Mouse (Mus musculus) intestine, embryonic 15.5 days (tissue): Measurements from ENCODE around the gene Tlnrd1. TPM values are rescaled to one million over a fixed set of nuclear protein-coding genes. Genes with fewer than 3 reads are reported as not detected.
"Not testable (repeated sequence)": the region's sequence is repeated elsewhere in the genome, so short reads cannot be mapped to it uniquely, and the experiment has no call there.

Experiments
- ATAC-seq: fragments of 200-750 bp; cut with Nextera tagmentation; 2 replicates; pipeline ENCODE4 v1.8.0; 2017; ENCODE audit warnings: moderate TSS enrichment, moderate library complexity
- H3K27ac ChIP-seq: fragments of 300-500 bp; sonication (generic); 2 replicates; pipeline ENCODE4 v1.5.1; 2015; ENCODE audit warnings: mild to moderate bottlenecking, inconsistent platforms
- H3K27me3 ChIP-seq: fragments of 300-500 bp; sonication (generic); replicated peaks from 2 replicates; pipeline ENCODE4 v1.6.1; 2015; ENCODE audit warnings: inconsistent platforms
- H3K36me3 ChIP-seq: fragments of 300-500 bp; sonication (generic); 2 replicates; pipeline ENCODE4 v1.6.1; 2015; ENCODE audit warnings: inconsistent platforms
- H3K4me1 ChIP-seq: fragments of 300-500 bp; sonication (generic); replicated peaks from 2 replicates; pipeline ENCODE4 v1.6.1; 2015; ENCODE audit warnings: inconsistent platforms
- H3K4me2 ChIP-seq: fragments of 300-500 bp; sonication (generic); replicated peaks from 2 replicates; pipeline ENCODE4 v1.6.1; 2015; ENCODE audit warnings: mild to moderate bottlenecking, inconsistent platforms
- H3K4me3 ChIP-seq: fragments of 300-500 bp; sonication (generic); replicated peaks from 2 replicates; pipeline ENCODE4 v1.5.1; 2015; ENCODE audit warnings: inconsistent platforms
- H3K9ac ChIP-seq: fragments of 300-500 bp; sonication (generic); 2 replicates; pipeline ENCODE4 v1.6.1; 2015; ENCODE audit warnings: inconsistent platforms
- H3K9me3 ChIP-seq: fragments of 300-500 bp; sonication (generic); 2 replicates; pipeline ENCODE4 v1.6.1; 2016; ENCODE audit warnings: inconsistent platforms
- WGBS: fragments of 180-500 bp; shearing (Covaris S2); methylation state at CpG from one replicate; pipeline ENCODE4 v1.1.7; 2015; 5-methylcytosine and 5-hydroxymethylcytosine counted together
- polyA plus RNA-seq: library from polyadenylated mRNA; unstranded; fragments of >200 nt; fragmentation: Nextera tagmentation; extraction: Ambion mirVana; gene quantifications from 2 replicates; pipeline ENCODE4 v1.2.1, GENCODE M21; 2015

The Tlnrd1 gene
- polyA plus RNA-seq, 1 experiment from 2014 or later: 13.7 TPM

DNA sequence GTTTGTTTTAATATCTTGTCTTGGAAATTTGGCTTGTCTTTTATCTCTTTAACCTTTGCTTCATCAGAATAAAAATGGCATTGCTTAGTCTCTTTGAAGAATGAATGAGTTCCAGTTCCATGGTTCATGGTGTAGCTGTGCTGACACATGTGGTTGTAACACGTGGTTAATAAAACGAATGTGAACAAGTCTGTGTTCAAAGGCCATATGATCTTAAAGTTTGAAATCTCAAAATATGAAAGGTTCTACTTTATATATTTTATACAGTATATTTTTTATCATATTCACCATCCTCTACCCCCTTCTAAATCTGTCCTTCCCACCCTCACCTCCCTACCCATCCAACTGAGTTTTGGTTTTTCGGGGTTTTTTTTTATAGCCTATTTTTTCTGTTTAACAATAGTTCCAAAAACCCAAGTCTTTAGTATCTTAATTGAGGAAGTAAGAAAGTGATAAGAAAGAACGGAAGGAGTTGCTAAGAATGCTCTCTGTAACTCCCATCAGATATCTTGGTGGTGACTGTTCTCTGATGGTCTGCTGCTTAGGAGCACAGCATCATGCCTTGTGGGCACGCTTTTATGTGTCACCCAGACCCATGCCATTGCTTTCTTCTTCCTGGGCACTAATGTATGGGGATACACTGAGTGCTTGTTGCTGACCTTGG lies 12.1 kb upstream of the Tlnrd1 start:
- Histone ChIP-seq H3K27me3 (no peaks in the 10 kb centered on the region), H3K9ac (no peak overlapping the region), H3K9me3 (no peaks in the 10 kb centered on the region), H3K27ac (no peak overlapping the region), H3K4me3 (no peak overlapping the region), H3K4me1 (peaks cover 7% of the 10 kb centered on the region; the same call in 1 of the 2 replicates), H3K4me2 (no peak overlapping the region), H3K36me3 (peaks cover 26% of the 10 kb centered on the region)
- ATAC-seq: no peak
- 90% methylated on average over 5 of the region's 5 CpGs for WGBS

DNA sequence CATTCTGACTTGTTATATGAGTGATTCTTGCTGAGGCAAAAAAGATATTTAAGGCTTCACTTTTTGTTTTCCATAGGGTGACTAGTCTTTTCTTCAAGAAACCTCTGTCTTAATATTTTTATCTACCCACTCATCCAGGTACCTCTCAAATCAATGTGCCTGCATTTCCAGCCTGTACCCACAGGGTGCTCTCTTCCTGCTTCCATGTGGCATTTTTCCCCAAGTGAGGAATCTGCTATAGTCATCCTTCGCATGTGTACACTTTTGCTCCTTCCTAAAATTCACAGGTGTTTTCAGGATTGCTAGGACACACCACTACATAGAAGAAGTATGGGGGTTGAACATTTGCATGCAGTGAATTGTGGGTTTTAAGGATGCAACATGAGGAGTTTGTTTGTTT lies 10.2 kb upstream of the Tlnrd1 start:
- H3K9me3 ChIP-seq: no peaks in the 10 kb centered on the region
- H3K4me1 ChIP-seq: peaks cover 7% of the 10 kb centered on the region; the same call in 1 of the 2 replicates
- no peak for ATAC-seq
- H3K27ac ChIP-seq: no peak overlapping the region
- H3K4me3 ChIP-seq: no peak overlapping the region
- WGBS: 91% methylated on average over 1 of the region's 1 CpGs
- no peak overlapping the region for H3K4me2 ChIP-seq
- H3K36me3 ChIP-seq: peaks cover 24% of the 10 kb centered on the region
- H3K27me3 ChIP-seq: no peaks in the 10 kb centered on the region
- H3K9ac ChIP-seq: no peak overlapping the region

DNA sequence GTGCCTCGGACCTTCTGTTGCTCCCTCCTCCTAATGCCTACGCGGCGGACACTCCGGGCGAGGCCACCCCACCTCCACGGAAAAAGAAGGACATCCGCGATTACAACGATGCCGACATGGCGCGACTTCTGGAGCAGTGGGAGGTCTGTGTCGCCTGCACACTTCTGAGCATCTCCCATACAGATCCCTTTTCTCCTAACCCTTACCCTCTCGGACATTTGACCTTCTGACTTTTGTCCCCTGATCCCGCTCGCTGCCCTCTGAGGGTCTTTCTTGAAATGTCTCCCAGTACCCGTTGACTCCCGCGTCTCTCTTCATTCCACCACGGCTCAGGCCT lies 8.2 kb upstream of the Tlnrd1 start:
- peaks cover 7% of the 10 kb centered on the region; the same call in 1 of the 2 replicates for H3K4me1 ChIP-seq
- H3K9me3 ChIP-seq: no peaks in the 10 kb centered on the region
- H3K27me3 ChIP-seq: no peaks in the 10 kb centered on the region
- peak overlapping the region; percentile 91 for H3K27ac ChIP-seq
- peak overlapping the region; percentile 64 for H3K9ac ChIP-seq
- 0 out of 2 replicates have a peak, but pooled peaks cover 6% of the 10 kb centered on the region for H3K36me3 ChIP-seq
- H3K4me2 ChIP-seq: peak overlapping the region; percentile 67
- H3K4me3 ChIP-seq: peak overlapping the region; percentile 69
- no peak; the same call in 1 of the 2 replicates for ATAC-seq
- 0% methylated on average over 20 of the region's 21 CpGs for WGBS

DNA sequence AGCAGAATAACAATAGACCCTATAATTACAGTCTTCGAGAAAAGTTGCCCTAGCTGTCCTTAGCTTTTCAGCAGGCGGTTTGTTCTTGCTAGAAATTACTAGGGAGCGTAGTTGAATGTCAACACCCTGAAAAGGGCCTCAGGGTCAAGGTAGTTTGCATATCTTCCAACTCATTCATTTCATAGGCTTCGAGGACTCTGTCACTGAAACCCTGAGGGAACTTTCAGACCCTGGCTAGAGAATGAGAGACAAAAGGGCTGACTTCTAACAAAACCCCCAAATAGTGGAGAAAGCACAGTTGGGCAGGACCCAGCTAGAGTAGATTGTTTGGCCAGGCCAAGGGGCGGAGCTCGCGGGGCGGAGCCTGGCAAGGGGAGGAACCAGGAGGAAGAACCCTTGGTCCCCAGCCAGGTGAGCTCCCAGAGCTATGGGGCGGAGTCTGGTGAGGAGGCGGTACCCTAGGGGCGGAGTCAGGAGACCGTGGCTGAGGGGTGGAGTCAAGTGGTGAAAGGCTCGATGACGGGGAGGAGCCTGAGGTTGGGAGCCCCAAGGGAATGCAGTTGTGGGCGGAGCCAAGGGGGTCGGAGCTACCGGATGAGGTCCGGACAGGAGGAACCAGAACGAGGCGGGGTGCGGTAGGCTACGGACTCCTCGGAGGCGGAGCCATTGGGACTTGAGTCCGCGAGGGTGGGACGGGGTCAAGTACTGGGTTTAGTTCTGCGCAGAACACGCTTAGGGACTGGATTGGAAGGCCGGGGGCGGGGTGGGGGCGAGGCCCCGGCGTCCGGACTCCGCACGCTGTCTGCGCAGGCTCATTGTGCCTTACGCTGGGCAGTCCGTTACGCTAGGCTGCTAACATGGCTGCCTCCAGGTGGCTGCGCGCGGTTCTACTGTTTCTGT lies 7.6 kb upstream of the Tlnrd1 start:
- 2% methylated on average over 44 of the region's 44 CpGs for WGBS
- Histone ChIP-seq H3K4me3 (peak overlapping the region; percentile 69), H3K27me3 (no peaks in the 10 kb centered on the region), H3K4me2 (peak overlapping the region; percentile 67), H3K36me3 (0 out of 2 replicates have a peak, but pooled peaks cover 6% of the 10 kb centered on the region), H3K9me3 (no peaks in the 10 kb centered on the region), H3K9ac (peak overlapping the region; percentile 64), H3K4me1 (peaks cover 7% of the 10 kb centered on the region; the same call in 1 of the 2 replicates), H3K27ac (peak overlapping the region; percentile 91)
- ATAC-seq: peak; percentile 99

DNA sequence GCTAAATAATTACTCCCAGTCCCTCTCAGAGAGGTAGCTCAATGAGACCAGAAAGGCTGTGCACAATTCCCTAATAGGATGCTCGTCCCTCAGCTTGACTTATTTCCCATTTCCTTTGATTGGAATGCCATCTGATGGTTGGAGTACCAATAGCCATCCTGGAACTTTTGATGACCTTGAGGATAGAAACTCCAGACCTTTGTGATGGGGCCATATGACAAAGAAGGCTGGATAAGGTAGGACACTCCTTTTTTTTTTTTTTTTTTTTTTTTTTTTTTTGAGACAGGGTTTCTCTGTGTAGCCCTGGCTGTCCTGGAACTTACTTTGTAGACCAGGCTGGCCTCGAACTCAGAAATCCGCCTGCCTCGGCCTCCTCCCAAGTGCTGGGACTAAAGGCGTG lies 5.8 kb upstream of the Tlnrd1 start:
- H3K4me1 ChIP-seq, H3K27me3 ChIP-seq, H3K9ac ChIP-seq, H3K36me3 ChIP-seq, H3K4me2 ChIP-seq, H3K4me3 ChIP-seq, H3K27ac ChIP-seq, H3K9me3 ChIP-seq, ATAC-seq: not testable (repeated sequence)
- 89% methylated on average over 5 of the region's 5 CpGs for WGBS

DNA sequence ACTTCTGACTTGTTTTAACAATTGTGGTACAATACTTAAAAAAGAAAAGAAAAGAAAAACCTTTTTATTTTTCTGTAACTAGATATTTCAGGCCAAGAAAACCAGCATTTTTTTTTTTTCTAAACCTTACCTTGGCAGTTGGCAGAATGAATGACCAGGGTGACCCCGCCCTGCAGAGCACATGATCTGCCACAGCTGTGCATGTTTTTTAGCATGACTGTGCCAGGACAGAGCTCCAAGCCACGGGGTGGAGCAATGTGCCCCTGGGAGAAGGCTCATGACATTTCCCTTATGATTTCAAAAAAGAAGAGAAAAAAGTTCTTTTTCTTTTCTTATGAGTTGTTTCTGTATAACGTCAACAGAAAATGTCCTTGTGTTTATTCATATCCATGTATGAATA lies 5.3 kb upstream of the Tlnrd1 start:
- H3K9me3 ChIP-seq: no peaks in the 10 kb centered on the region
- H3K36me3 ChIP-seq: no peaks in the 10 kb centered on the region
- no peak overlapping the region for H3K9ac ChIP-seq
- no peak for ATAC-seq
- H3K4me3 ChIP-seq: no peak overlapping the region
- no peak overlapping the region for H3K27ac ChIP-seq
- H3K4me2 ChIP-seq: no peak overlapping the region
- WGBS: 62% methylated on average over 3 of the region's 3 CpGs
- H3K27me3 ChIP-seq: no peaks in the 10 kb centered on the region
- peaks cover 7% of the 10 kb centered on the region; the same call in 1 of the 2 replicates for H3K4me1 ChIP-seq

DNA sequence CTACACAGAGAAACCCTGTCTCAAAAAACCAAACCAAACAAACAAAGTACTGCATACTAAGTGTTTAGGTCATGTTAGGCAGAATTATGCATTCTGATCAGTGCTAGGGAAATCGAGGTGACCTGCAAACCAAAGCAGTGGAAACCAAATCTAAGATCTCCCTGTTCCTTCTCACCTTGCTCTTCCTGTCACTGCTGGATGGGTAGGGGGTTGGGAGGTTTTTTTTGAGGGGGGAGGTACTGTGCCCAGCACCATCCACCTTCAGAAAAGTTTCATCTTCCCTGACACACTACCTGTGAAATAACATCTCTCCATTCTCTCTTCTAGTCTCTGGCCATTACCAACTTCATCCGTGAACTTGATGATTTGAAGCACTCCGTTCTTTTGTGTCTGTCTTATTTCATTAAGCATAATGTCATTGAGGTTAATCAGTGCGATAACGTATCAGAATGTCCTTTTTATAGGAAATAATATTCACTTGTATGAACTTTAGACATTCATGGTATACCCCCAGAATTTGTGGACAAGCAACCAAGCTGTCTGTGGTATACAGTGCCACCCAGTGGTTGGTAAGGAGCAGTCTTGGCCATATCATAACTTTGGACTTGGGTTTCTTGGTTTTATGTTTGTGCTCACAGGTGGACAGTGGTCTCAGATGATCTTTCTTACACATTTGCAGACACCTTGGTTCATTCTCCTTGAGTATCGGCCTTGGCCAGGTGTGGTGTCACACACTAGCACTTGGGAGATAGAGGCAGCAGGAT lies 2.4 kb upstream of the Tlnrd1 start:
- Histone ChIP-seq H3K27ac (no peak overlapping the region), H3K4me1 (peaks cover 12% of the 10 kb centered on the region), H3K4me2 (no peak overlapping the region), H3K9ac (no peak overlapping the region), H3K9me3 (no peaks in the 10 kb centered on the region), H3K27me3 (no peaks in the 10 kb centered on the region), H3K36me3 (peaks cover 5% of the 10 kb centered on the region; the same call in 1 of the 2 replicates), H3K4me3 (no peak overlapping the region)
- ATAC-seq: no peak
- WGBS: 91% methylated on average over 6 of the region's 6 CpGs

DNA sequence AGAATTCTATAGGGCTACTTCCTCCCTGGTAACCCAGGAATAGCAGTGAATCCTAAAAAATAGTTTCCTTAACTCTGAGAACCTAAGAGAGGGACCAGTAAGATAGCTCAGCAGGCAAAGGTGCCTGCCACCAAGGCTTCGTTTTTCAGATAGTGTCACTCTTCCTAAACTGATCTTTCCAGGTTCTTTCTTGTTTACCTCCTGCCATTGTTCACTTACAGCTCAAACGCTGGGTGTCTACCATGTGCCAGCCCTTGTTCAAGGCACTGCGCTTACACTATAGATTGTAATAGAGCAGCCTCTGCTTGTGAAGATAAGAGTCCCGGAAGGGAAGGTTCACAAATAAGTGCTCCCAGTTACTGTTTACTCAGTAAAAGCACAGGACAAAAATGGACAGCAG lies 1.7 kb upstream of the Tlnrd1 start:
- H3K27me3 ChIP-seq: no peaks in the 10 kb centered on the region
- no peak for ATAC-seq
- H3K4me2 ChIP-seq: no peak overlapping the region
- no peak overlapping the region for H3K4me3 ChIP-seq
- H3K4me1 ChIP-seq: peaks cover 18% of the 10 kb centered on the region
- H3K36me3 ChIP-seq: peaks cover 5% of the 10 kb centered on the region; the same call in 1 of the 2 replicates
- 64% methylated on average over 4 of the region's 4 CpGs for WGBS
- H3K27ac ChIP-seq: peak overlapping the region; percentile 65; the same call in 1 of the 2 replicates
- H3K9ac ChIP-seq: no peak overlapping the region
- H3K9me3 ChIP-seq: no peaks in the 10 kb centered on the region

DNA sequence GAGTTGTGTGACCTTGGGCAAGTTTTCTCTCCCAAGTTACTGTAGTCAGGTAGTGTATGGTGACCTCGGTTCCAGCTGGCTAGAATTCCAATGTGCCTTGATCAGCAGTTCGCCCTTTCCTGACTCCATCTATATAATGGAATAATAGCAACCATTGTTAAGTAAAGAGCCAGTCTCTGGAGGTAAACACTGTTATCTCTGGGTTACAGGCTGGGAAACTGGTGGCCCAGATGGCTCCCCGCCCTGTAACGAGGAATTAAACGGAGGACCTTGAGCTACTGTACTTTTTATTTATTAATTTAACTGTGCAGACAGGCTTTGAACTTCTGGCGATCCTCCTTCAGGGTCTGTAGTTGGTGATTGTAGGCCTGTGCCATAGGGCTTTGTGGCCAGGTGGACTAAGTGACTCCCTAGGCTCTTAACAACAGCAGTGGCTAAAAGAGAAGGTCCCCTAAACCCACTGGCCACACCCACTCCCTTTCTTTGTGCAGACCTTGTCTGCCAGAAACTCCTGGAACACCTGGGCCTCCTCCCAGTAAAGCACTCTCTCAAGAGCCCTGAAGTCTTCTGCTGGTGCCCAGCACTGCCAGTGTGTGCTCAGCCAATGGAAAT lies 922 bp upstream of the Tlnrd1 start:
- Histone ChIP-seq H3K27me3 (no peaks in the 10 kb centered on the region), H3K27ac (peak overlapping the region; percentile 99), H3K4me1 (peaks cover 20% of the 10 kb centered on the region), H3K9ac (peak overlapping the region; percentile 94), H3K9me3 (no peaks in the 10 kb centered on the region), H3K36me3 (peaks cover 5% of the 10 kb centered on the region; the same call in 1 of the 2 replicates), H3K4me2 (peak overlapping the region; percentile 85), H3K4me3 (peak overlapping the region; percentile 90)
- peak; percentile 52 for ATAC-seq
- WGBS: 34% methylated on average over 6 of the region's 6 CpGs

DNA sequence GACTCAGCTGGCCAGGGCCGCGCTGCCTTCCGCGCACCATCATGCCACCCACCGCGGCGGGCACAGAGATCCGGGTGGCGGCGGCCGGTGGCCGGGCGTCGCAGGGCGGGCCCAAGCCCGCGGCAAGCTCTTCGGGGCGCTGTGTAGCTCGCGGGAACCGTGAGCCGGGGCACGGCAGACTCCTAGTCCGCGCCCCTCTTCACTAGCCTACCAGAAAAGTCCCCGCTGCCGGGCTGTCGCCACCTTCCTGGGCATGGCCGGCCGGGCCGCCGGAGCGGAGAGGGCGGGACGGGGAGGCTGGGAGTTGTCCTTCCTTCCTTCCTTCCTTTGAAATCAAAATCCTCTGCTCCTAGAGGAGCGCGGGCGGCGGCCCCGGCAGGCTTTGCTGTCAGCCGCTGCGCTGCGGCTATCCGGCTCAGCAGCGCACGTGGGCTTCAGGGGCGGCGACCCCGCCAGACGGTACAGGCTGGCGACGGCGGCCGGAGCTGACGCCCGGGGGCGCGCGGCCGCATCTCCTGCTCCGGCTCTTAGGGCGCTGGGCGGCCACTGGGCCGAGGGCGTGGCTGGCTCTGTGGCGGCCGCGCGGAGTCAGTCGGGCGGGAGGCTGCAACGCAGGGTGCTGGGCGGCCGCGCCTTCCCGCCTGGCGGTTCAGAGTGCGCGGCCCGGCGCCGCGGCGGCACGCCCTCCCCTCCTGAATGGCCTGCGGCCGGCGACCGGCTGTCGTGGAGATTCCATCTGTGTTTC lies 657 bp downstream of the Tlnrd1 start:
- Histone ChIP-seq H3K4me1 (peaks cover 27% of the 10 kb centered on the region), H3K36me3 (peaks cover 5% of the 10 kb centered on the region; the same call in 1 of the 2 replicates), H3K4me3 (peak overlapping the region; percentile 90), H3K9me3 (no peaks in the 10 kb centered on the region), H3K9ac (peak overlapping the region; percentile 94), H3K4me2 (peak overlapping the region; percentile 85), H3K27me3 (no peaks in the 10 kb centered on the region), H3K27ac (peak overlapping the region; percentile 99)
- ATAC-seq: peak; percentile 86
- under 1% methylated on average over 90 of the region's 91 CpGs for WGBS

DNA sequence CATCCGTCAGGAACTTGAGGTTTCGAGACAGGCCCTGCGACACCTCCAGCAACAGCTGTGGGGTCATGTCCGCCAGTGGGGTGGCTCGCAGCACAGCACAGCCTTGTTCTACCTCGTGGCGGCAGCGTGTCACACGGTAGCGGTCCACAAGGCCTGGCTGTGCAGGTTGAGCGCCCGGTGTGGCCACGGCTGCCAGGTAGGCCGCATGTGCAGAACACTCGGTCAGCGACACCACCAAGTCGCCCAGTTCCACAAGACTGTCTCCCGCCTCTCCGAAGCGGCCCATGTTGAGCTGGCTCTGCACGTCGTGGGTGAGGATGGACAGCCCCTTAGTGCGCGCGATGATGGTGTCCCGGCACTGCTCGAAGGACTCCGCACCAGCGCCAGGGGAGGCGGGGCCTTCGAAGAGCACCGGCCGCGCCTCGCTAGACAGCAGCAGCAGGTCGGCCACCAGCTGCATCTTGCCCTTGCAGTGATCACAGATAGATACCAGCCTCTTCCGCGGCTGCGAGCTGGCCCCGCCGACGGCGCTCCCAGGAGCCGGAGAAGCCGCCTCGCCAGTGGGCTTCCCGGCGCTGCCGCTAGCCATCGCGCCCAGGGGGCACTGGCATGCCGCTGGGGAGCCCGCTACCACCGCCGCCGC lies 1.4 kb downstream of the Tlnrd1 start:
- Histone ChIP-seq H3K27me3 (no peaks in the 10 kb centered on the region), H3K36me3 (peaks cover 5% of the 10 kb centered on the region; the same call in 1 of the 2 replicates), H3K9me3 (no peaks in the 10 kb centered on the region), H3K9ac (peak overlapping the region; percentile 94), H3K4me3 (peak overlapping the region; percentile 90), H3K4me1 (peaks cover 32% of the 10 kb centered on the region), H3K27ac (peak overlapping the region; percentile 99), H3K4me2 (peak overlapping the region; percentile 85)
- peak; percentile 29 for ATAC-seq
- WGBS: 13% methylated on average over 56 of the region's 56 CpGs
